Mouse (Mus musculus) ES-Bruce4 (cell line): ENCODE measurements around the gene Erc1.

ENCODE experiments used
- CTCF ChIP-seq: IDR thresholded peaks from one replicate; pipeline ENCODE4 v1.8.1; 2011; ENCODE audit warnings: low read depth, low read length
- EP300 ChIP-seq: IDR thresholded peaks from 2 replicates; pipeline ENCODE4 v1.6.1; 2011; ENCODE audit warnings: low read depth, low read length; ENCODE audit not compliant: insufficient read depth

- TF ChIP-seq EP300 = no peak
- TF ChIP-seq CTCF = no peak
Observed at GRCm38 (mm10) chr6:119781109-119781508, 66.9 kb downstream of the Erc1 start.
